Mouse (Mus musculus) right cerebral cortex, postnatal 14 days (tissue): Measurements from ENCODE around the gene Slc11a2.
"Not testable (repeated sequence)": the region's sequence is repeated elsewhere in the genome, so short reads cannot be mapped to it uniquely, and the experiment has no call there.

Experiments used
- DNase-seq: peaks from one replicate; pipeline ENCODE4 v3.0.0; 2022

Gene Slc11a2

DNA sequence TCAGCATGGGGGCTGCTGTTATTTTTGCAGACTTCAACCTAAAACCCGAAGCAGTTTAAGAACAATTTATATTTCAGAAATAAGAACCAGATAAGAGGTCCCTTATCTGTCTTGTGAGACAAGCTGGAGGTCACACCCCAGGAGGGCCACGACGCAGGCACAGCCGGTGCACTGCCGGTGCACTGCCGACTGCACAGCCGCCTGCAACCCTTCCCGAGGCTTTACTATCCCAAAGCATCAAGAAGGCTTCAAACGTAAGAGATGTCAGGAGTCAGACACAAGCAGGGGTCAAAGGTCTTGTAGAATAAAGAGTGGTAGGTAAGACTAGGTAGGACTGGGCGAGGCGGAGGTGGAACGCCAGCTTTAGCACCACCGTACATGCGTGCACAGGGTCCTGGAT, 22.5 kb downstream of the Slc11a2 start:
- no peak for DNase-seq

DNA sequence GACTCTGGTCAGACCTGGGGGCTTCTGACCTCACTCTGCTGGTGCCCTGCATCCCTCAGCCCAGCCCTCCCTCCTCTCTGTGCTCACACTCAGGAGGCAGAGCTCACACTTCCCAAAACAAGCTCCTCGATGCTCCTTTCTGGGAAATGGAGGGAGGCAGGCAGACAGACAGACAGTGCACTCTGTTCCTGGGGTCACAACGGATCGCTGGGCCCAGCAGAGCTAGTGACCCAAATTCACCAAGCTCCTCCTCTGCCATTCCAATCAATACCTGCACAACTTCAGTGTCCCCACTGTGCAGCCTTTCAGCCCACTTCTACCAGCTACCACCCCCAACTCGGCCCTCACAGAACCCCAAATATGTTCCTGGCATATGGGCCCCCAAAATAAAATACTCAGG, 23.1 kb downstream of the Slc11a2 start:
- no peak for DNase-seq

- DNase-seq = no peak
These were observed 24.2 kb downstream of the Slc11a2 start for GRCm38 (mm10) chr15:100400592-100401250.

GRCm38 (mm10) chr15:100395561-100395960, 29.3 kb downstream of the Slc11a2 start:
- no peak for DNase-seq

DNA sequence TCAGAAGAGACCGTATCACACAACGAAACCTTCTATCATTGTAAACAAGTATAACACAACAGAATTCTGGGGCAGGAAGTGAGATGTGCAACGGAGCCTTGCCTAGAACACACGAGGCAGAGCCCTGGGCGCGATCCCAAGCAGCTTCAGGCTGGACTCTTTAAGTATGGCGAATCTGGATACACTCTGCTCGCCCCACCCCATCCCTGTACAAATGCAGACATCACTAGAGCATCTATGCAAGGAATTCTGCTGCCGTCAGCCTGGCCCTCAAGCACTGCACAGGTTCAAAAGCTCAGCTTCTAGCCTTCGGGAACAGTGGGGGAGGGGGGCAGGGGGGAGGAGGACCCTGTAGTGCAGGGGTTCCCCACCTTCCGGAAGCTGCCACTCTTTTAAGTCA, 31.9 kb downstream of the Slc11a2 start:
- no peak for DNase-seq

GRCm38 (mm10) chr15:100391599-100391998, 33.3 kb downstream of the Slc11a2 start:
- DNase-seq = no peak

DNA sequence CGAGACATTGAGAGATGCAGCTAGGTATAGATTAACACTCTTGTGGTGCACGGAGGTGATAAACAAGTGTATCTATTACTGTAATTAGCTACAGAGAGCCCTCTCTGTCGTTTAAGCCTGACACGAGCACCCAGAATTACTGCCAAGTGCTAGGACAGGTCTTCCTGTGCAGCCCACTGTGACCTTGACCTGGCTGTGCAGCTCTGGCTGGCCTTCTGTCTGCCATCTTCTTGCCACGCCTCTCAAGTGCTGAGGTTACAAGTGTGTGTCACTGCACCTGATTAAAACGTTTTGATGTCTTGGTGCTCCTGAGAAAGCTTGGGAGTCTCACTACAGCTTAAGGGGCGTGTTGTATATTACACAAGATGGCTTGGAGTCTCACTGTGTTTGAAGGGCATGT, 33.8 kb downstream of the Slc11a2 start:
- no peak for DNase-seq

- DNase-seq = no peak
These were observed 36.0 kb downstream of the Slc11a2 start for GRCm38 (mm10) chr15:100388886-100389285.

GRCm38 (mm10) chr15:100388224-100388835, 36.5 kb downstream of the Slc11a2 start:
- no peak for DNase-seq

GRCm38 (mm10) chr15:100387544-100388223, 37.2 kb downstream of the Slc11a2 start:
- no peak for DNase-seq

DNA sequence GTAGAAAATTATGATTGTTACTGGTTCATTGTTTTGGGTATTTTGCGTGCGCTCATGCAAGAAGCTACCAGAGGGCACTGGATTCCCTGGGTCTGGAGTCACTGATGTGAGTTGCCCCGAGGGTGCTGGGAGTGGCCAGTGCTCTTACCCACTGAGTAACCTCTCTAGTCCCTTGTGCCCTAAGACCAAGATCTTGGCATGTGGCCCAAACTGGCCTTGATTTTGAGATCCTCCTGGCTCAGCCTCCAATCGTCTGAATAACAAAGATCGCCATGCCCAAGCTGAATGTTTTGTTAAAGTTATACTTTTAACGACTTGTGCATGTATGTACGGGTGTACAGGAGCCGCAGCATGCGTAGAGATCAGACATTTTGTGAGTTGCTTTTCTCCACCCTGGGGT, 39.2 kb downstream of the Slc11a2 start:
- DNase-seq = no peak

DNA sequence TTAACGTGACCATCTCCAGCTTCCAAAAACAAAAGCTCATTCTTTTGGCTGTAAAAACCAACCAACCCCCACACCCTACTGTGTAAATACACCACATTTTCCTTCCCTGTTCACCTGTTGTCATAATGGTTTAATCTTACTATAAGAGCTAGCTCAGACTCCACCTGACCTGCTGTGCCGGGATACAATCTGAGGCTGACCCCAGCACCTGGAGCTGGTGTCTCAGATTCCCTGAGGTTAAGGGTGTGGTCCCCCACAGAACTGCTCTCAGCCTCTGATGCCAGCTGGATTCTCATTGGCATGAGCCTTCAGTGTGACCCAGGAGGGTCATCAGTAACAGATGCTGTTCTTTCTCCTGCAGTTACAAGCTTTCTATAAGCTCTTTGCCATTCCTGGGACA, 44.8 kb downstream of the Slc11a2 start:
- no peak for DNase-seq

- DNase-seq = no peak
These were observed 45.2 kb downstream of the Slc11a2 start for GRCm38 (mm10) chr15:100379658-100380057.

- DNase-seq = not testable (repeated sequence)
These were observed 46.9 kb downstream of the Slc11a2 start for GRCm38 (mm10) chr15:100377847-100378505.

DNA sequence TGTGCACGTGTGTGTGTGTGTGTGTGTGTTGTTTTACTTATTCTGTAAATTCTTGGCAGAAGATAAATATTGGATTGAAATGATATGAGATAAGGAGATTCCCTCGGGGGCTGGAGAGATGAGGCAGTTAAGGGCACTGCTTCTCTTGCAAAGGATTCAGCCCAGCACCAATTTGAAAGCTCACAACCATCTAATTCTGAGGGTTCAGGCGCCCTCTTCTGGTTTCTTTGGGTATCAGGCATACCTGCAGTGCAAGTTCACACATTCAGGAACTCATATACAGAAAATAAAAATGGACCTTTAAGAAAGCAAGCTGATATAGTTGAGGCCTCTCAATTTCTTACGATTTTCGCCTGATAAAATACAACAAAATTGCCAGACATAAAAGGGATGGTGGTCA, 49.8 kb downstream of the Slc11a2 start:
- peak; percentile 71 for DNase-seq

GRCm38 (mm10) chr15:100367119-100367518, 57.8 kb downstream of the Slc11a2 start:
- DNase-seq = no peak

- DNase-seq = not testable (repeated sequence)
These were observed 58.9 kb downstream of the Slc11a2 start for GRCm38 (mm10) chr15:100365967-100366366.

DNA sequence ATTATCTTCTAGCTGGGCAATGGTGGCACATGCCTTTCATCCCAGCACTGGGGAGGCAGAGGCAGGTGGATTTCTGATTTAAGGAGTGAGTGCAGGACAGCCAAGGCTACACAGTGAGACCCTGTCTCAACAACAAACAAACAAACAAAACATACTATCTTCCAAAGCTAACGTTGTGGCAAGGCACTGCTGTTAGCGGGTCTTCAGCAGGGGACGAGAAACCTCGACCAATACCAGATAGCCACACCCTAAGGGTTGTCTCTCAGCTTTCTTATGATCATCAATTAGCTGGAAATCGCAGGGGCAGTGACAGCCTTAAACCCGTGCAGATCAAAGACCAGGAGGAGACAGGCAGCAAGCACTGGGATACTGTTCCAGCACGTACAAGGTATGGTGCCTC, 60.6 kb downstream of the Slc11a2 start, which contains the start of gene Higd1c:
Higd1c (plus strand) TSS at position 301 of the 400 bp plus-strand sequence.
- no peak for DNase-seq

DNA sequence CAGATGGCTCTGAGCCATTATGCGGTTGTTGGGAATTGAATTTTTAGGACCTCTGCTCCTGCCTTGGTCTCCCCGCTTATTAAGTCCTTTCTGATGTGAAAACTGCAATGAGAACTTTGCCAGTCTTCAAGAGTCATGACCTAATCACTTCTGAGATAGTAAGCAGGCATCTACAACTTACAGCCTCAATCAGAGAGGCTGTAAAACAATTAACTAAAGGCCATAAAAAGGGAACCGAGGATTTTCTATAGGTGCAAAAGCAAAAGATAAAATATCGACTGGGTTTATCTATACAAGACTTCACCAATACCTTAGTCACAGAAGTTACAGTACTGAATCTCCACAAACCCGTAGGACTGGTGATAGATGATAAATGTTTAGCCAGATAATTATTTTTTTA, 69.0 kb downstream of the Slc11a2 start:
- DNase-seq = no peak

DNA sequence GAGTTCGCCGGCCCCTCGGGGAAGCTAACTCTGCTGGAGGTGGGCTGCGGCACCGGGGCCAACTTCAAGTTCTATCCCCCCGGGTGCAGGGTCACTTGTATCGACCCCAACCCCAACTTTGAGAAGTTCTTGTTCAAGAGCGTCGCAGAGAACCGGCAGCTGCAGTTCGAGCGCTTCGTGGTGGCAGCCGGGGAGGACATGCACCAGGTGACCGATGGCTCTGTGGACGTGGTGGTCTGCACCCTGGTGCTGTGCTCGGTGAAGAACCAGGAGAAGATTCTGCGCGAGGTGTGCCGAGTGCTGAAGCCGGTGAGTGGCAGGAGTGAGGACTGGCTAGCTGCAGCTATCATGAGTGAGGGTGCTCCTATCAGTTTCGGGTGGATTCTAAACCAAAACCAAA, 71.5 kb downstream of the Slc11a2 start:
- not testable (repeated sequence) for DNase-seq

DNA sequence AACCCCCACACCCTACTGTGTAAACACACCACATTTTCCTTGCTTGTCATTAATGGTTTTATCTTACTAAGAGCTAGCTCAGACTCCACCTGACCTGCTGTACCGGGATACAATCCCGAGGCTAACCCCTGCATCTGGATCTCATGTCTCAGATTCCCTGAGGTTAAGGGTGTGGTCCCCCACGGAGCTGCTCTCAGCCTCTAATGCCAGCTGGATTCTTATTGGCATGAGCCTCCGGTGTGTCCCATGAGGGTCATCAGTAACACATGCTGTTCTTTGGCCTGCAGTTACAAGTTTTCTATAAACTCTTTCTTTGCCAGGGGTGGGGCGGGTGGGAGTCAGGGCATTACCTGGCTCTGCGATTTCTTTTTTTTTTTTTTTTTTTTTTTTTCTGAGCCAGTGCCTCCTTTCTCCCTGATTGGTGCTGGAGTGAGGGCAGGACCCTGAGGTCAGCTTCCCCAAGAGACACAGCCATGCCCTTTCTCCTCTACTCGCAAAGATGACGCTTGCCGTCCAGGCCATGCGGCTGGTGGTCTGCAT, 72.1 kb downstream of the Slc11a2 start, which contains the start of the genes Methig1 and Mettl7a2:
Methig1 (plus strand) TSS at position 439 of the 540 bp plus-strand sequence.
Mettl7a2 (plus strand) TSS at position 490 of the 540 bp plus-strand sequence.
- DNase-seq = no peak

- no peak for DNase-seq
These were observed 73.3 kb downstream of the Slc11a2 start for GRCm38 (mm10) chr15:100351501-100352060.

DNA sequence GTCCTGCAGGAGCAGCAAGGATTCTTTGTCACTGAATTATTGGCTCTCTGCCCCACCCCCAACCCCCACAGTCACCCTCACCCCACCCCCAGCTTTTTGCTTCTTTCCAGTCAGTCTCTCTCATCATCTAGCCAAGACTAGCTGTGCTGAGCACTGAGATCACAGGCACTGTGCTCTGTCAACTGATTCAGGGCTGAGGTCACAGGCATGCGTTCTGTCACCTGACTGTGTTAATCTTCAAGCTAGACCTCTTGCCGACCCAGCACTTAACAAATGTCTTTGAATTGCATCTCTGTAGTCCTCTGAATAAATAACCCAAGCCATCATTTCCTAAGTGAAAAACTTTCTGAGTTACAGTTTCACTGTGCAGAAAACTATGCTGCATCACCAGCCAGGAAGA, 75.4 kb downstream of the Slc11a2 start:
- no peak for DNase-seq
